Mouse (Mus musculus) Patski (cell line): ENCODE results near the gene Tex13c3. TPM values are rescaled to one million over a fixed set of nuclear protein-coding genes. Genes with fewer than 3 reads are reported as not detected.
"Not testable (repeated sequence)": the region's sequence is repeated elsewhere in the genome, so short reads cannot be mapped to it uniquely, and the experiment has no call there.

Experiments
- ATAC-seq: fragments of 100-300 bp; one replicate; pipeline ENCODE4 v1.8.0; 2021
- CTCF ChIA-PET: fragments of 350-600 bp; sonication (Branson Sonifier 250); formaldehyde crosslinking; loops from one replicate; lab custom pipeline; 2022; ENCODE audit warnings: inconsistent platforms; lab: Charles Lee
- POLR2A ChIA-PET: fragments of 350-600 bp; sonication (Branson Sonifier 250); formaldehyde crosslinking; loops from one replicate; lab custom pipeline; 2022; ENCODE audit warnings: antibody characterized with exemption, inconsistent platforms; lab: Charles Lee
- DNase-seq: peaks from one replicate; pipeline ENCODE4 v3.0.0-alpha.2; 2011; ENCODE audit warnings: low read depth, low spot score
- H3K27me3 ChIP-seq: fragments of 371-371 bp; one replicate; pipeline ENCODE4 v1.5.1; 2021
- CTCF ChIP-seq: fragments of 100-300 bp; IDR thresholded peaks from one replicate; pipeline ENCODE4 v1.5.1; 2021
- in situ Hi-C: fragments of 300-500 bp; cut with MboI; formaldehyde crosslinking; loops from 3 replicates; pipeline ENCODE4 v1.11.1; 2018; ENCODE audit warnings: low pct_unique_long_range_greater_than_20kb, mixed read lengths
- polyA plus RNA-seq: library from polyadenylated mRNA; unstranded; gene quantifications from one replicate; pipeline ENCODE4 v1.2.3, GENCODE M21; 2021

Gene Tex13c3
- not detected for polyA plus RNA-seq

- H3K27me3 ChIP-seq, ATAC-seq, POLR2A ChIA-PET, in situ Hi-C loops, DNase-seq: not testable (repeated sequence)
- CTCF ChIA-PET: interaction anchor here (0.6 kb wide), 1 partner anchor 344 kb away, joined by 3 read pairs; no protein-coding TSS in a partner anchor
Measured at GRCm38 (mm10) chrX:19481219-19481618, at the start of gene Tex13c3. Tex13c3 (minus strand) TSS chrX:19481319.

- ATAC-seq (no peak), DNase-seq (no peak)
- H3K27me3 ChIP-seq: no peaks in the 10 kb centered on the region
- ChIA-PET POLR2A (no interaction called here), CTCF (no interaction called here)
- no peak for TF ChIP-seq CTCF
- in situ Hi-C loops: no loop called here
Measured at GRCm38 (mm10) chrX:19489731-19490130, 8.6 kb upstream of the Tex13c3 start.
